Comparison of ENCODE assay signal across 13 mouse cellular contexts in genomic region chr6:146884851-146885250, GRCm38 (mm10). TPM values are rescaled to one million over a fixed set of nuclear protein-coding genes. Genes with fewer than 3 reads are reported as not detected.
DNase-seq lines count a peak whose midpoint lies in the region; ATAC-seq and TF ChIP-seq lines count a peak whose summit lies in the region.
"Had no signal": no experiment of that assay in that cellular context is flagged by ENCODE, and none has a peak within 500 bp of the region (broad histone marks: within the 10 kb centered on the region; RNA-seq: fewer than 3 reads in every experiment).

No protein-coding gene starts in this region.

- intact Hi-C loops in left cerebral cortex, adult 2 months (cut with DNase I) = no loop called here

- no peak for DNase-seq in Patski (ENCODE audit: low read depth, low spot score)
- peak; percentile 66 for DNase-seq in embryonic facial prominence, embryonic 14.5 days (ENCODE audit: low spot score)
- DNase-seq in limb, embryonic 10.5 days (ENCODE audit: low spot score) = no peak
- DNase-seq in liver = no peak
- no peak for DNase-seq in urinary bladder, postnatal 10 days (ENCODE audit: low spot score)
- no peak for DNase-seq in left cerebral cortex, adult 2 months (ENCODE audit: extremely low spot score in 1 of 2, low spot score in 2 of 2)
- DNase-seq: thymus, postnatal 14 days had no signal

- in situ Hi-C loops in Patski (cut with MboI; ENCODE audit: low pct_unique_long_range_greater_than_20kb) = loop anchor here (5.0 kb wide), 2 partner anchors 67 to 92 kb away; partner anchors contain the start of gene 1700034J05Rik

- H3K4me1 ChIP-seq in intestine, embryonic 16.5 days (ENCODE audit: control insufficient read depth, insufficient read depth, low read length) = peaks cover 10% of the 10 kb centered on the region; the same call in 1 of the 2 replicates
- H3K4me1 ChIP-seq in intestine, postnatal 0 days (replicated peaks; ENCODE audit: control insufficient read depth, insufficient read depth, low read length) = no peaks in the 10 kb centered on the region; the same call in 1 of the 2 replicates
- H3K4me1 ChIP-seq in embryonic facial prominence, embryonic 14.5 days (ENCODE audit: control insufficient read depth, insufficient read depth, low read length) = peaks cover 20% of the 10 kb centered on the region
- H3K4me1 ChIP-seq in limb, embryonic 10.5 days = peaks cover 39% of the 10 kb centered on the region

- no peak overlapping the region for H3K9ac ChIP-seq in intestine, embryonic 16.5 days (ENCODE audit: low read depth, low read length)
- no peak overlapping the region for H3K9ac ChIP-seq in intestine, postnatal 0 days (ENCODE audit: low read depth, low read length)
- H3K9ac ChIP-seq in embryonic facial prominence, embryonic 14.5 days (ENCODE audit: low read depth, low read length) = no peak overlapping the region
- H3K9ac ChIP-seq: hindbrain, embryonic 14.5 days; midbrain, embryonic 13.5 days had no signal

- peak overlapping the region; percentile 38 for H3K27ac ChIP-seq in intestine, embryonic 16.5 days (ENCODE audit: low read length)
- H3K27ac ChIP-seq in intestine, postnatal 0 days (ENCODE audit: low read depth, low read length) = no peak overlapping the region
- H3K27ac ChIP-seq in embryonic facial prominence, embryonic 14.5 days (replicated peaks; ENCODE audit: low read depth, low read length) = no peak overlapping the region
- H3K27ac ChIP-seq in limb, embryonic 10.5 days = peak overlapping the region; percentile 34; the same call in 1 of the 2 replicates
- H3K27ac ChIP-seq in left cerebral cortex, adult 2 months = no peak overlapping the region
- H3K27ac ChIP-seq: hindbrain, embryonic 14.5 days; midbrain, embryonic 13.5 days had no signal

- no peak for TF ChIP-seq CTCF in intestine, postnatal 0 days (IDR thresholded peaks at IDR 0.05; ENCODE audit: low read depth)
- TF ChIP-seq CTCF in Patski (IDR thresholded peaks at IDR 0.05) = no peak
- no peak for TF ChIP-seq CTCF in left cerebral cortex, adult 2 months (IDR thresholded peaks at IDR 0.05)

- no peaks in the 10 kb centered on the region for H3K36me3 ChIP-seq in intestine, embryonic 16.5 days (ENCODE audit: control insufficient read depth, insufficient read depth, low read length)
- H3K36me3 ChIP-seq in intestine, postnatal 0 days (ENCODE audit: control insufficient read depth, insufficient read depth) = no peaks in the 10 kb centered on the region
- H3K36me3 ChIP-seq in embryonic facial prominence, embryonic 14.5 days (ENCODE audit: control insufficient read depth, insufficient read depth, low read length) = no peaks in the 10 kb centered on the region
- no peaks in the 10 kb centered on the region for H3K36me3 ChIP-seq in limb, embryonic 10.5 days
- H3K36me3 ChIP-seq: midbrain, embryonic 13.5 days had no signal

- no peaks in the 10 kb centered on the region for H3K9me3 ChIP-seq in intestine, embryonic 16.5 days (ENCODE audit: control insufficient read depth, low read length)
- no peaks in the 10 kb centered on the region for H3K9me3 ChIP-seq in intestine, postnatal 0 days (ENCODE audit: control insufficient read depth)
- no peaks in the 10 kb centered on the region for H3K9me3 ChIP-seq in embryonic facial prominence, embryonic 14.5 days (ENCODE audit: control insufficient read depth, low read length)
- no peaks in the 10 kb centered on the region for H3K9me3 ChIP-seq in limb, embryonic 10.5 days (replicated peaks)
- H3K9me3 ChIP-seq: midbrain, embryonic 13.5 days had no signal

- CTCF ChIA-PET in Patski (lab: Charles Lee) = interaction anchor here (2.0 kb wide), 1 partner anchor 60 kb away, joined by 4 read pairs; no protein-coding TSS in a partner anchor

- WGBS in intestine, embryonic 16.5 days = 35% methylated on average over 4 of the region's 4 CpGs
- WGBS in intestine, postnatal 0 days = 52% methylated on average over 4 of the region's 4 CpGs
- WGBS in embryonic facial prominence, embryonic 14.5 days = 20% methylated on average over 4 of the region's 4 CpGs
- 35% methylated on average over 4 of the region's 4 CpGs for WGBS in limb, embryonic 10.5 days

- no peaks in the 10 kb centered on the region for H3K27me3 ChIP-seq in intestine, embryonic 16.5 days (replicated peaks; ENCODE audit: control insufficient read depth, insufficient read depth, low read length)
- no peaks in the 10 kb centered on the region for H3K27me3 ChIP-seq in intestine, postnatal 0 days (replicated peaks; ENCODE audit: control insufficient read depth, insufficient read depth, low read length)
- H3K27me3 ChIP-seq in Patski = no peaks in the 10 kb centered on the region
- no peaks in the 10 kb centered on the region for H3K27me3 ChIP-seq in embryonic facial prominence, embryonic 14.5 days (replicated peaks; ENCODE audit: control insufficient read depth, insufficient read depth, low read length)
- H3K27me3 ChIP-seq in limb, embryonic 10.5 days (ENCODE audit: low read depth, poor library complexity, severe bottlenecking) = no peaks in the 10 kb centered on the region

- ATAC-seq in intestine, embryonic 16.5 days = no peak
- ATAC-seq in intestine, postnatal 0 days = no peak
- peak; percentile 48 for ATAC-seq in Patski
- no peak for ATAC-seq in embryonic facial prominence, embryonic 14.5 days (ENCODE audit: low read depth)
- ATAC-seq: midbrain, embryonic 13.5 days had no signal

- POLR2A ChIA-PET in Patski (lab: Charles Lee) = no interaction called here

- H3K4me3 ChIP-seq in intestine, embryonic 16.5 days (ENCODE audit: low read length) = no peak overlapping the region
- no peak overlapping the region for H3K4me3 ChIP-seq in intestine, postnatal 0 days (ENCODE audit: low read depth, low read length)
- no peak overlapping the region for H3K4me3 ChIP-seq in embryonic facial prominence, embryonic 14.5 days (ENCODE audit: low read depth, low read length)
- H3K4me3 ChIP-seq in limb, embryonic 10.5 days = no peak overlapping the region
- H3K4me3 ChIP-seq in left cerebral cortex, adult 2 months = no peak overlapping the region
- H3K4me3 ChIP-seq: erythroblast, embryonic 14.5 days; midbrain, embryonic 13.5 days had no signal

- H3K4me2 ChIP-seq in intestine, embryonic 16.5 days (ENCODE audit: low read depth, low read length) = no peak overlapping the region
- H3K4me2 ChIP-seq in intestine, postnatal 0 days (replicated peaks; ENCODE audit: low read depth) = no peak overlapping the region
- no peak overlapping the region for H3K4me2 ChIP-seq in embryonic facial prominence, embryonic 14.5 days (ENCODE audit: low read depth, low read length)
- H3K4me2 ChIP-seq: hindbrain, embryonic 14.5 days; midbrain, embryonic 13.5 days had no signal

RNA-seq across cellular contexts. Expression of gene Ppfibp1, which starts 3.4 kb away (rescaled TPM):
- polyA plus RNA-seq in intestine, embryonic 16.5 days (2015; fragmentation: Nextera tagmentation; extraction: Ambion mirVana) = 31.8 and 33.3 TPM in 2 replicates
- polyA plus RNA-seq in intestine, postnatal 0 days (2015; fragmentation: Nextera tagmentation; extraction: Ambion mirVana) = 32.3 and 32.4 TPM in 2 replicates
- polyA plus RNA-seq in Patski (2021) = 138 TPM
- polyA plus RNA-seq in embryonic facial prominence, embryonic 14.5 days (2014; fragmentation: Nextera tagmentation; extraction: Ambion mirVana) = 55.5 and 59.2 TPM in 2 replicates
- polyA plus RNA-seq in limb, embryonic 10.5 days (2016; fragmentation: Nextera tagmentation; extraction: Ambion mirVana) = 31.9 and 37.0 TPM in 2 replicates
- 10 to 100 TPM; 61.0 to 61.6 TPM for total RNA-seq in left cerebral cortex, adult 2 months (2021)
- polyA plus RNA-seq: erythroblast, embryonic 14.5 days had no signal

RNA-seq across cellular contexts. Expression of gene Smco2, which starts 34.9 kb away (rescaled TPM):
- polyA plus RNA-seq in intestine, embryonic 16.5 days (2015; fragmentation: Nextera tagmentation; extraction: Ambion mirVana) = not detected in 2 replicates
- not detected in 2 replicates for polyA plus RNA-seq in intestine, postnatal 0 days (2015; fragmentation: Nextera tagmentation; extraction: Ambion mirVana)
- not detected for polyA plus RNA-seq in Patski (2021)
- polyA plus RNA-seq in embryonic facial prominence, embryonic 14.5 days (2014; fragmentation: Nextera tagmentation; extraction: Ambion mirVana) = not detected in 2 replicates
- polyA plus RNA-seq in limb, embryonic 10.5 days (2016; fragmentation: Nextera tagmentation; extraction: Ambion mirVana) = not detected in 2 replicates
- not detected for total RNA-seq in left cerebral cortex, adult 2 months (2021)
- total RNA-seq: left cerebral cortex, postnatal 36 days had no signal
- polyA plus RNA-seq: erythroblast, embryonic 14.5 days; hindbrain, embryonic 14.5 days; midbrain, embryonic 13.5 days had no signal

Comparison
In these comparisons a context has a peak if more than half of its experiments do, and no peak if none do; other contexts are left out.
1. H3K27ac ChIP-seq: peak in intestine, embryonic 16.5 days (single experiment) and limb, embryonic 10.5 days (single experiment); none in intestine, postnatal 0 days (single experiment), embryonic facial prominence, embryonic 14.5 days (single experiment) and left cerebral cortex, adult 2 months (single experiment).